Mouse (Mus musculus): ENCODE results near the gene Gm9958.

Gm9958 gene

GRCm38 (mm10) chr5:90414142-90414924, 47.3 kb downstream of the Gm9958 start:
- DNase-seq (ENCODE audit: low spot score), result no peak

GRCm38 (mm10) chr5:90414925-90415295, 47.9 kb downstream of the Gm9958 start:
- DNase-seq (ENCODE audit: low spot score), result no peak
